Mouse (Mus musculus): ENCODE measurements at regions not wholly inside any gene's neighbourhood (a gene's known extent, or its start where the extent isn't known, plus 50 kb on each side); places are given as distances from the start of the nearest gene placed in this dataset.

DNA sequence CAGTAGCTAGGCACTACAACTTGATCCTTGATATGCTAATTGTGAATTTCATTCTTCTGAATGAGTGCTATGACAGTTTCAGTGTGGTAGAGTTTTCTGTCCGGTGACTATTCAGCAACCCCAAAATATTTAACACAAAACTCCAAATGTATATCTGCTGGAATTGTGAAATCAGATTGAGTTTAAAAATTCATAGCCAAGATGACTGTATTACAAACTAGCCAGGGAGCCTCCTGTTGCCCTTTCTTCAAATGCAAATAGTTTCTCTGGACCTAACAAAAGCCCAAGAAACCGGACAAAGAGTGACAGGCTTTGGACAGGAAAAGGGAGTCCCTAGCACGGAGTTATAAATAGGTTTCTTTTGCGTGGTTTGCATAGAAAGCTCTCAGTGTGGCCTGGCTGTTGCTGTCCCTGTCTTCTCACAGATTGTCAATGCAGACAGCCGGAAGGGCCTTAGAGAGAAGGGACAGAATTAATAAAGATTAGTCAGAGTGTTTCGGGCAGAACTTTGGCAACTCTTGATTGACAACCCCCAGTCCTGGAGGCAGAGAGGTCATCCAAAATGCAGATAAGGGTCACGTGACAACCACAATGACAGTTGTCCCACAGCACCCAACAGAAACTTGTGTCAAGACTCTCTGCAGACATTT lies 317.4 kb upstream of the Btbd3 start:
- H3K4me3 ChIP-seq (ENCODE audit: insufficient read depth, low read length): no peak overlapping the region
- H3K4me1 ChIP-seq (ENCODE audit: control insufficient read depth, insufficient read depth, low read length): no peaks in the 10 kb centered on the region
- H3K27ac ChIP-seq (ENCODE audit: insufficient read depth, low read depth, low read length): no peak overlapping the region
- TF ChIP-seq CTCF (IDR thresholded peaks at IDR 0.05; ENCODE audit: low read depth, low read length) (no peak), POLR2A (IDR thresholded peaks at IDR 0.05; ENCODE audit: borderline replicate concordance, low read depth, low read length) (no peak)

DNA sequence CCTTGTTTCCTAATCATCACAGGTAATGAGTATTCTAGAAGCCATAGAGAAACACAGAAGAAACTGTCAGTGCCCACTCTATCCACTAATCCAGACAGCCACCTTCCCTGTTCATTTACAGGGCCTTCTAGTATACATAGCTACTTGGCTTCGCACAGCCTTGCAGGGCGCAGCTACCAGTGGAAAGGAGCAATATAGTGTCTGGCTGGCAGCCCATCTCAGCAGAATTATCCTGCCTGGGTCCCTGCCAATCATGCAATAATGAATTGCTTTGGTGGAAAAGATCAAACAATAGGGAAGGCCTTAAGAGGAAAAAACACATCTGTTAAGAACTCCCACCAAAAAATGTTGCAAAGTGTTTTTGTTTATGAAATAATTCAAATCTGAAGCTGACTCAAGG lies 319.8 kb upstream of the Btbd3 start:
- no peak overlapping the region for H3K4me3 ChIP-seq (ENCODE audit: insufficient read depth, low read length)
- H3K4me1 ChIP-seq (ENCODE audit: control insufficient read depth, insufficient read depth, low read length): no peaks in the 10 kb centered on the region
- no peak for TF ChIP-seq CTCF (IDR thresholded peaks at IDR 0.05; ENCODE audit: low read depth, low read length)
- no peak for TF ChIP-seq POLR2A (IDR thresholded peaks at IDR 0.05; ENCODE audit: borderline replicate concordance, low read depth, low read length)
- H3K27ac ChIP-seq (ENCODE audit: insufficient read depth, low read depth, low read length): no peak overlapping the region

DNA sequence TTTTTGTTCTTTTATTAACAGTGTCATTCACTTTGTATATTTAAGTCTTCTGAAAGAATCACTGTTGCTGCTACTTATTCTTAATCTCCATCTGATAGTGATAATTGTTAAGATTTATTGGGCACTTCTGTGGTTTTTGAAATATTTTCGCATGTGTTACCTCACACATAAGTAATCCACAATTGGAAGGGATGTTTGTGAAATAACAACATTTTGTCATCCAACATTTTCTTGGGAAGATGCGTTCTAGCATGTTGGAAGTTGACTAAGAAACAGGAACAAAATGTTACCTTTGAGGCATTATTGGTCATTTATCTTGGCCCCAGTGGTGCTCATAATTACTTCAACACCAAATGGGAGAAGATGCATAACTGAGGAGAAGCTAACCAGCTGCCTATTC lies 323.4 kb upstream of the Btbd3 start:
- no peak for TF ChIP-seq POLR2A (IDR thresholded peaks at IDR 0.05; ENCODE audit: borderline replicate concordance, low read depth, low read length)
- no peak for TF ChIP-seq CTCF (IDR thresholded peaks at IDR 0.05; ENCODE audit: low read depth, low read length)
- no peaks in the 10 kb centered on the region for H3K4me1 ChIP-seq (ENCODE audit: control insufficient read depth, insufficient read depth, low read length)
- H3K4me3 ChIP-seq (ENCODE audit: insufficient read depth, low read length): no peak overlapping the region
- H3K27ac ChIP-seq (ENCODE audit: insufficient read depth, low read depth, low read length): no peak overlapping the region

DNA sequence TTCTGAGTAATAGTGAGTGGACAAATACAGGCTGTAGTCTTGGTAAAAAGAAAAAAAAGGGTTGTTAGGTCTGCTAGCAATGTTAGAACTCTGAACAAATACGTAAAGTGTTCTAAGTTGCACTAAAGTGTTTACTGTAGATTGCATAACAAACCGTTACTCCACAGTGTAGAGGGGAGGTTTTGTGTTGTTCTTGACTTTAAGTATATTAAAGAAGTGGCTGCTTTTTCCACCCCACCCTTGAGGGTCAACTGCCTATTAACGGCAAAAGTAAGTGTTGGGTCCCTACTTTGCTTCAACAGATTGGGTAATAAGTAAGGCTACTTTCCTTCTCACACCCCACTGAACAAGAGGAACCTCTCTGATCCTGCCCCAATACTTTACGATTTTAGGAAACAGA lies 323.9 kb upstream of the Btbd3 start:
- no peak for TF ChIP-seq CTCF (IDR thresholded peaks at IDR 0.05; ENCODE audit: low read depth, low read length)
- no peak for TF ChIP-seq POLR2A (IDR thresholded peaks at IDR 0.05; ENCODE audit: borderline replicate concordance, low read depth, low read length)
- Histone ChIP-seq H3K4me3 (ENCODE audit: insufficient read depth, low read length) (no peak overlapping the region), H3K27ac (ENCODE audit: insufficient read depth, low read depth, low read length) (no peak overlapping the region), H3K4me1 (ENCODE audit: control insufficient read depth, insufficient read depth, low read length) (no peaks in the 10 kb centered on the region)

DNA sequence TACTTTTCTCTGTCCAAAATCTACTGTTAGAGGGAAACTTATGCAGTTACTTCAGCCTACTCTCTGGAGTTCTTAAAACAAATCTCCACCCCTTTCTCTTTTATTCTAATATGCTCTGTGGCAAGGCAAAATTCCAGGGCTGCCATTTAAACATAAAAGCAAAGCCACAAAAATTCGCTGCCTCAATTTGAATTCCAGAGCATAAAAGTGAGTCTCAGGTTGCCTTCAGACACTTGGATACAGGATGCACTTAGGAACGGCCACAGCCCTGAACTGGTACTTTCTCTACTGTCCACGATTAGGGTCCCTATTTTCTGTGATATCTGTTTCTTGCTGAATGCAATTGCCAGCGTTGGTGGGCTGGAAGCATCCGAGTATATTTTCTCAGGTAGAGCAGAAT lies 330.9 kb upstream of the Btbd3 start:
- TF ChIP-seq CTCF (IDR thresholded peaks at IDR 0.05; ENCODE audit: low read depth, low read length): no peak
- no peak for TF ChIP-seq POLR2A (IDR thresholded peaks at IDR 0.05; ENCODE audit: borderline replicate concordance, low read depth, low read length)
- Histone ChIP-seq H3K27ac (ENCODE audit: insufficient read depth, low read depth, low read length) (no peak overlapping the region), H3K4me3 (ENCODE audit: insufficient read depth, low read length) (no peak overlapping the region)

DNA sequence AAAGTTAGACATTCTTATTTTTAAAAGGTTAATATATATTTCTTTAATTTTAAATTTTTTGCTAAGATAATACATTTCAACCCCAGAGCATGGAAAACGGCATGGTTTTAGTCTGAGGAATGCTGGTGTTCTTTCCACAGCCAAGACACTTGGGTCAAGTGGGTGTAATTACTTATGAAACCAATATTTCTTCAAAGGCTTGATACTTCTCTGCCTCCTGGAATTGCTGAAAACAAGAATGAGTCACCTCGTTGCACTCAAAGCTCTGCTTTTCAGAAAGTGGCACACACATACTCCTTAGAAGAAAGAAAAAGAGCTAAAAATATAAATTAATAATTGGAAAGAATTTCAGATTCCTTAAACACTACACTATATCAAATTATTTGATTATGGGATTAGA lies 331.8 kb upstream of the Btbd3 start:
- H3K4me3 ChIP-seq (ENCODE audit: insufficient read depth, low read length): no peak overlapping the region
- H3K4me1 ChIP-seq (ENCODE audit: control insufficient read depth, insufficient read depth, low read length): no peaks in the 10 kb centered on the region
- TF ChIP-seq CTCF (IDR thresholded peaks at IDR 0.05; ENCODE audit: low read depth, low read length): no peak
- TF ChIP-seq POLR2A (IDR thresholded peaks at IDR 0.05; ENCODE audit: borderline replicate concordance, low read depth, low read length): no peak
- H3K27ac ChIP-seq (ENCODE audit: insufficient read depth, low read depth, low read length): no peak overlapping the region

More for the DNA sequence above, 330.9 kb upstream of the Btbd3 start:
- no peaks in the 10 kb centered on the region for H3K4me1 ChIP-seq (ENCODE audit: control insufficient read depth, insufficient read depth, low read length)

DNA sequence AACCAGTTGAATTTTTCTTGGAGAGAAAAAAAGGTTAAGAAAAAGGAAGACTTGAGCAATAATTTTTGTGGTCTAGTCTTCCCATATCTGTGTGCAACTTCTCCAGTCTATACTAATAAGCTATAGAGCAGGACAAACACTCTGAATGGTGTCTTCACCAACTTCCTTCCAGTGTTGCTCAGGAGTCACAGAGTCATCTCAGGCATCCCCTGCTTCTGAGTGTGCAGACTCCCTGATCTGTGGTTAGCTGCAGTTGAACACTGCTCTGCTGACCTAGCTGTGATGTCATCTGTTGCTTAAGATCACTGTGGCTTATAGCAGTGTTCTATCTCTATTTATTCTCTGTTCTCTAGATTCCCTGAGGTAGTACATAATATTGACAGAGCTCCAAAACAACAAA lies 357.9 kb upstream of the Btbd3 start:
- no peak for TF ChIP-seq POLR2A (IDR thresholded peaks at IDR 0.05; ENCODE audit: borderline replicate concordance, low read depth, low read length)
- no peak for TF ChIP-seq CTCF (IDR thresholded peaks at IDR 0.05; ENCODE audit: low read depth, low read length)
- Histone ChIP-seq H3K4me1 (ENCODE audit: control insufficient read depth, insufficient read depth, low read length) (no peaks in the 10 kb centered on the region), H3K27ac (ENCODE audit: insufficient read depth, low read depth, low read length) (no peak overlapping the region), H3K4me3 (ENCODE audit: insufficient read depth, low read length) (no peak overlapping the region)

DNA sequence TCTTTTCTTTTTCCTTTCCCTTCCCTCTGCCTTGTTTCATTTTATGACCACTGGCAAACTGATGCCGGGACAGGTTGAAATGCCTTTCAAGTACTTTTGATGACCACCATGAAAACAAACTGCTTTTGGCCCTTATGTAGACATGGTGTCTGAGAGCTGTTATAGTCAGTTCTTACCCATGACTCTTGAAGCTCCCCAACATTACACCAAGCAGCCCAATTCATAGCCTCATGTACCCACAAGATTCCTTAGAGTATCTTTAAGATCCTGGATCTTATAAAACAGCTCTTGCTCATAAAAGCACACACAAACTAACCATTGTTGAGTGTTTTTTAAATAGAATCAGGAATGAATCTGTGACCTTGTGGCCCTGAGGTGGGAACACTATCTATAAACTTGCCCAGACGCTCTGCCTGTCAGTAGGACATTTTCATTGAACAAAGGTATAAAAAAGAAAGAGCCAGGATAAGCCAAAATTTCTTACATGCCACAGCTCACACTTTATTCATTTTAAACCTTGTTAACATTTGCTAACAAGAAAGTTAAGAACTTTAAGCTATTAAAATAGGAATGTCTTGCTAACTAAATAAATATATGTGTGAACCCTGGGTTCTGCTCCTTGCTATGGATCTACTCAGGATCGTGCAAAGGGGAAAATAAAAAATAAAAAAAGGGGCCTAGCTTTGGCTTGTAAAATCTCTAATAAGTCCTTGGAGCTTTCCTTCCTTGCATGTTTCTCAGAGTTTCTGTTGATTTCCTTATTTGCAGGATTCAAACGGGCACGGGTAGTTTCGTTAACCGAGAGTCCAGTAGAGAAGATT lies 375.9 kb upstream of the Btbd3 start:
- no peak overlapping the region for H3K4me3 ChIP-seq (ENCODE audit: insufficient read depth, low read length)
- no peaks in the 10 kb centered on the region for H3K4me1 ChIP-seq (ENCODE audit: control insufficient read depth, insufficient read depth, low read length)
- H3K27ac ChIP-seq (ENCODE audit: insufficient read depth, low read depth, low read length): no peak overlapping the region
- TF ChIP-seq POLR2A (IDR thresholded peaks at IDR 0.05; ENCODE audit: borderline replicate concordance, low read depth, low read length) (no peak), CTCF (IDR thresholded peaks at IDR 0.05; ENCODE audit: low read depth, low read length) (no peak)

DNA sequence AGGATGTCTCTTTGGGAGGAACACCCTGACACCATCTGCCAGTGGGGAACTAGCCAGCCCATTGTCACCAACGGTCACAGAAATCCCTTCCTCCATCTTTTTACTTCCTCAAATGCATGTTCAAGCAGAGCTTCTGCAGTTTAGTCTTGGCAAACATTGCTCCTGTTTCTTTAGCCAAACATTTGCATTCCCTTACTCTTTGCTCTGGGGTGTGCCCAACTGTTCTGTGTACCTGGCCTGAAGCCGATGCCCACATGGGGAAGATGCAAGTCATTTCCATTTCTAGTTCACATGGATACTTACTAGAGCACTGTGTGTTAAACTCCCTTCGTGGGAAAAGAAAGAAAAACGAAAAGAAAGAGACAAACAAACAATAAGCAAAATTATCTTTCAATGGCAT lies 386.7 kb upstream of the Btbd3 start:
- no peak overlapping the region for H3K27ac ChIP-seq (ENCODE audit: insufficient read depth, low read depth, low read length)
- H3K4me3 ChIP-seq (ENCODE audit: insufficient read depth, low read length): no peak overlapping the region
- TF ChIP-seq CTCF (IDR thresholded peaks at IDR 0.05; ENCODE audit: low read depth, low read length) (no peak), POLR2A (IDR thresholded peaks at IDR 0.05; ENCODE audit: borderline replicate concordance, low read depth, low read length) (no peak)
- H3K4me1 ChIP-seq (ENCODE audit: control insufficient read depth, insufficient read depth, low read length): no peaks in the 10 kb centered on the region

DNA sequence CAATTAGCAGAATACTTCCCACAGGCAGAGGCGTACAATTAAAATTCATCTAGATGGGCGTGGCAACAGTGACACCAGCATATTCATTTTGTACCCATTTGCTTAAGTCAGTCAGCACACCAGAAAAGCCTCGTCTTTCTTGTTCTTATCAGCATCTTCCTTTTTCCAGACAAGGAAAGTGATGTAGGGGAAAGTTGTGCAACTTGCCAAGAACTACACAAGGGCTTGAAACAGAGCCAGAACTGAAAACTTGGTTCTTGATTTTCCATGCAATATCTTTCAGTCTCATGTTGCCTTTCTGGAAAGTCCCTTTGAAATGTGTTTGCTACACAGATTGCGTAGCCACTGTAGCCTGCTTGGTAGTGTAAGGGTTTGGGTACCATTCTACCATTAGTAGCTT lies 401.9 kb upstream of the Btbd3 start:
- no peak for TF ChIP-seq CTCF (IDR thresholded peaks at IDR 0.05; ENCODE audit: low read depth, low read length)
- no peak for TF ChIP-seq POLR2A (IDR thresholded peaks at IDR 0.05; ENCODE audit: borderline replicate concordance, low read depth, low read length)
- Histone ChIP-seq H3K4me3 (ENCODE audit: insufficient read depth, low read length) (no peak overlapping the region), H3K4me1 (ENCODE audit: control insufficient read depth, insufficient read depth, low read length) (no peaks in the 10 kb centered on the region), H3K27ac (ENCODE audit: insufficient read depth, low read depth, low read length) (no peak overlapping the region)
